Mouse (Mus musculus) ES-E14 (cell line): ENCODE results near the gene Mdfi. TPM values are rescaled to one million over a fixed set of nuclear protein-coding genes. Genes with fewer than 3 reads are reported as not detected.
A peak's percentile ranks its signal among the peaks of the same experiment; 100 is the strongest.
"Not testable (repeated sequence)": the region's sequence is repeated elsewhere in the genome, so short reads cannot be mapped to it uniquely, and the experiment has no call there.

ENCODE experiments used
- DNase-seq: peaks from one replicate; pipeline ENCODE4 v3.0.0-alpha.2; 2013; ENCODE audit warnings: low read depth, low spot score
- H3K27ac ChIP-seq: 2 replicates; pipeline ENCODE4 v1.5.1; 2012; ENCODE audit warnings: low read depth, mild to moderate bottlenecking, low read length, moderate library complexity, mixed read lengths; ENCODE audit not compliant: poor library complexity, insufficient read depth, severe bottlenecking
- H3K36me3 ChIP-seq: 2 replicates; pipeline ENCODE4 v1.6.1; 2012; ENCODE audit warnings: mild to moderate bottlenecking, low read length, moderate library complexity, mixed read lengths; ENCODE audit not compliant: control insufficient read depth, poor library complexity, insufficient read depth, severe bottlenecking
- H3K4me1 ChIP-seq, 2 experiments: fragments of 150-350 bp in 1 of 2; sonication (generic) in 1 of 2; 2 replicates each; pipeline ENCODE4 v1.6.1; 2012; ENCODE audit warnings: low read length in 2 of 2, mild to moderate bottlenecking in 1 of 2, mixed read lengths in 1 of 2; ENCODE audit not compliant: control insufficient read depth in 2 of 2, insufficient read depth in 2 of 2, poor library complexity in 1 of 2
- H3K4me3 ChIP-seq, 2 experiments: fragments of 150-350 bp in 1 of 2; sonication (generic) in 1 of 2; 2 replicates each; pipeline ENCODE4 v1.5.1; 2012; ENCODE audit warnings: low read length in 2 of 2, low read depth in 1 of 2, mild to moderate bottlenecking in 1 of 2, mixed read lengths in 1 of 2; ENCODE audit not compliant: insufficient read depth in 1 of 2, poor library complexity in 1 of 2, severe bottlenecking in 1 of 2
- H3K9ac ChIP-seq: 2 replicates; pipeline ENCODE4 v1.6.1; 2012; ENCODE audit warnings: low read depth, mild to moderate bottlenecking, low read length, mixed read lengths; ENCODE audit not compliant: poor library complexity, insufficient read depth, severe bottlenecking
- H3K9me3 ChIP-seq: fragments of 150-350 bp; sonication (generic); 2 replicates; pipeline ENCODE4 v1.6.1; 2012; ENCODE audit warnings: low read depth, mild to moderate bottlenecking, low read length; ENCODE audit not compliant: control insufficient read depth, insufficient read depth
- CHD2 ChIP-seq: IDR thresholded peaks from 2 replicates; pipeline ENCODE4 v1.6.1; 2014; ENCODE audit warnings: mild to moderate bottlenecking, low read depth, low read length, inconsistent platforms
- HCFC1 ChIP-seq: IDR thresholded peaks from 2 replicates; pipeline ENCODE4 v1.6.1; 2012; ENCODE audit warnings: low read length, inconsistent platforms, borderline replicate concordance; ENCODE audit not compliant: insufficient read depth
- MAFK ChIP-seq: IDR thresholded peaks from 2 replicates; pipeline ENCODE4 v1.6.1; 2014; ENCODE audit warnings: mild to moderate bottlenecking, low read depth, low read length, inconsistent platforms; ENCODE audit not compliant: insufficient read depth
- ZC3H11A ChIP-seq: IDR thresholded peaks from 2 replicates; pipeline ENCODE4 v1.6.1; 2012; ENCODE audit warnings: low read depth, mild to moderate bottlenecking, inconsistent platforms, low read length, borderline replicate concordance
- ZNF384 ChIP-seq: IDR thresholded peaks from 2 replicates; pipeline ENCODE4 v1.6.1; 2012; ENCODE audit warnings: low read depth, low read length, inconsistent platforms
- in situ Hi-C, 2 experiments: fragments of 600-800 bp; cut with MboI; formaldehyde crosslinking; loops; one replicate each; pipeline ENCODE4 v1.15.1; 2025; ENCODE audit warnings: low sequenced_read_pairs in 2 of 2, inconsistent platforms in 1 of 2; ENCODE audit not compliant: unreplicated experiment in 2 of 2
- total RNA-seq: library from RNA; depleted of rRNA; stranded (reverse); fragments of 300-350 nt; gene quantifications from 2 replicates; pipeline ENCODE4 v1.2.3, GENCODE M21; 2012

Mdfi gene
- total RNA-seq, 1 experiment, result 15.6 TPM

- H3K36me3 ChIP-seq, result no peaks in the 10 kb centered on the region
- H3K4me3 ChIP-seq, result no peak overlapping the region
- in situ Hi-C loops, result no loop called here
- H3K27ac ChIP-seq, result no peak overlapping the region
- DNase-seq, result no peak
- peaks cover 0 to 8% of the 10 kb centered on the region in 2 experiments; a peak in 1 of 4 replicates for H3K4me1 ChIP-seq
- TF ChIP-seq ZC3H11A (0 out of 2 replicates have a peak, but pooled peaks have one; percentile 16), MAFK (no peak)
- H3K9me3 ChIP-seq, result no peaks in the 10 kb centered on the region
- no peak overlapping the region for H3K9ac ChIP-seq
These were observed 21.1 kb upstream of the Mdfi start for GRCm38 (mm10) chr17:47855544-47855943.

GRCm38 (mm10) chr17:47854908-47855307, 20.4 kb upstream of the Mdfi start:
- H3K27ac ChIP-seq, result no peak overlapping the region
- H3K4me1 ChIP-seq, result peaks cover 0 to 8% of the 10 kb centered on the region in 2 experiments; a peak in 1 of 4 replicates
- no peaks in the 10 kb centered on the region for H3K9me3 ChIP-seq
- H3K4me3 ChIP-seq, result no peak overlapping the region
- in situ Hi-C loops, result no loop called here
- DNase-seq, result no peak
- H3K9ac ChIP-seq, result no peak overlapping the region
- TF ChIP-seq CHD2, result no peak
- no peak for TF ChIP-seq ZNF384
- TF ChIP-seq ZC3H11A, result no peak
- no peak for TF ChIP-seq MAFK
- TF ChIP-seq HCFC1, result no peak
- no peaks in the 10 kb centered on the region for H3K36me3 ChIP-seq

GRCm38 (mm10) chr17:47853760-47854159, 19.3 kb upstream of the Mdfi start:
- no peak for DNase-seq
- TF ChIP-seq ZNF384 (no peak), CHD2 (no peak), MAFK (no peak), HCFC1 (no peak), ZC3H11A (no peak)
- no peak overlapping the region for H3K4me3 ChIP-seq
- no peaks in the 10 kb centered on the region for H3K36me3 ChIP-seq
- H3K9me3 ChIP-seq, result no peaks in the 10 kb centered on the region
- H3K4me1 ChIP-seq, result peaks cover 0 to 8% of the 10 kb centered on the region in 2 experiments; a peak in 1 of 4 replicates
- H3K9ac ChIP-seq, result no peak overlapping the region
- H3K27ac ChIP-seq, result no peak overlapping the region
- in situ Hi-C loops, result no loop called here

- H3K9ac ChIP-seq, result no peak overlapping the region
- TF ChIP-seq HCFC1, result no peak
- TF ChIP-seq ZC3H11A, result no peak
- TF ChIP-seq CHD2, result no peak
- no peak for TF ChIP-seq ZNF384
- TF ChIP-seq MAFK, result no peak
- no peak for DNase-seq
- no peaks in the 10 kb centered on the region for H3K36me3 ChIP-seq
- H3K4me3 ChIP-seq, result no peak overlapping the region
- in situ Hi-C loops, result no loop called here
- no peak overlapping the region for H3K27ac ChIP-seq
- H3K9me3 ChIP-seq, result no peaks in the 10 kb centered on the region
- H3K4me1 ChIP-seq, result peaks cover 0 to 8% of the 10 kb centered on the region in 2 experiments; a peak in 1 of 4 replicates
These were observed 18.8 kb upstream of the Mdfi start for GRCm38 (mm10) chr17:47853336-47853735.

GRCm38 (mm10) chr17:47851798-47852360, 17.4 kb upstream of the Mdfi start:
- DNase-seq, H3K9me3 ChIP-seq, in situ Hi-C loops, H3K27ac ChIP-seq, H3K36me3 ChIP-seq, H3K4me1 ChIP-seq: not testable (repeated sequence)
- H3K4me3 ChIP-seq, result 0 out of 4 replicates have a peak overlapping the region, but pooled peaks of 1 of the 2 experiments have one; percentile 23
- peak overlapping the region; percentile 53 for H3K9ac ChIP-seq
